Comparison of ENCODE assay signal across 21 mouse cellular contexts in genomic region chr12:111168891-111169290, GRCm38 (mm10). TPM values are rescaled to one million over a fixed set of nuclear protein-coding genes. Genes with fewer than 3 reads are reported as not detected.
DNase-seq lines count a peak whose midpoint lies in the region; ATAC-seq lines count a peak whose summit lies in the region.
"Had no signal": no experiment of that assay in that cellular context is flagged by ENCODE, and none has a peak within 500 bp of the region (broad histone marks: within the 10 kb centered on the region; RNA-seq: fewer than 3 reads in every experiment).

No protein-coding gene starts in this region.

- peak overlapping the region; percentile 20 for H3K4me2 ChIP-seq in neural tube, embryonic 14.5 days (ENCODE audit: low read depth, low read length)
- H3K4me2 ChIP-seq: stomach, embryonic 15.5 days had no signal

- no peak overlapping the region for H3K27ac ChIP-seq in neural tube, embryonic 14.5 days (ENCODE audit: low read depth, low read length)
- H3K27ac ChIP-seq: heart, embryonic 10.5 days; stomach, embryonic 15.5 days had no signal

- intact Hi-C loops in left cerebral cortex, postnatal 4 days (cut with DNase I), result loop anchor here (10.0 kb wide), 1 partner anchor 84 kb away; no protein-coding TSS in a partner anchor

- H3K27me3 ChIP-seq in neural tube, embryonic 14.5 days (ENCODE audit: control insufficient read depth, insufficient read depth, low read length), result no peaks in the 10 kb centered on the region
- H3K27me3 ChIP-seq: stomach, embryonic 15.5 days had no signal

- no peak overlapping the region for H3K9ac ChIP-seq in neural tube, embryonic 14.5 days (replicated peaks; ENCODE audit: low read depth, low read length)
- H3K9ac ChIP-seq: lung, embryonic 14.5 days; stomach, embryonic 15.5 days had no signal

- H3K9me3 ChIP-seq in neural tube, embryonic 14.5 days (ENCODE audit: control insufficient read depth, low read length), result no peaks in the 10 kb centered on the region
- H3K9me3 ChIP-seq: heart, embryonic 10.5 days; stomach, embryonic 15.5 days had no signal

- 74% methylated on average over 4 of the region's 4 CpGs for WGBS in neural tube, embryonic 14.5 days

- H3K36me3 ChIP-seq in neural tube, embryonic 14.5 days (ENCODE audit: control insufficient read depth, insufficient read depth, low read length), result no peaks in the 10 kb centered on the region

- H3K4me1 ChIP-seq in neural tube, embryonic 14.5 days (ENCODE audit: control insufficient read depth, insufficient read depth, low read length), result peaks cover 32% of the 10 kb centered on the region

- DNase-seq in cerebellum, adult 11 months, result peak; percentile 26
- peak; percentile 58 for DNase-seq in left cerebral cortex, postnatal 4 days
- DNase-seq in left cerebral cortex, adult 9 months (ENCODE audit: low spot score in 2 of 2), result no peak
- peak; percentile 39 for DNase-seq in cerebellum, adult 9-11 months
- no peak for DNase-seq in layer of hippocampus, postnatal 14 days (ENCODE audit: low spot score in 2 of 2)
- DNase-seq in gastrocnemius, postnatal 25 days, result no peak
- DNase-seq: embryo, embryonic 11 days; gastrocnemius, postnatal 14 days; liver; lung, embryonic 14.5 days; thymus, postnatal 14 days had no signal

- ATAC-seq in cerebellum, adult (ENCODE audit: insufficient number of reproducible peaks, low FRiP score, low TSS enrichment), result no peak
- ATAC-seq in neural tube, embryonic 14.5 days (ENCODE audit: low read depth), result no peak
- ATAC-seq: intestine, postnatal 0 days had no signal

- no peak overlapping the region for H3K4me3 ChIP-seq in neural tube, embryonic 14.5 days (ENCODE audit: low read depth, low read length)
- H3K4me3 ChIP-seq: heart, embryonic 10.5 days; myocyte; stomach, embryonic 15.5 days had no signal

RNA-seq across cellular contexts. Expression of gene Traf3, which starts 2.7 kb away (rescaled TPM):
- total RNA-seq in left cerebral cortex, postnatal 4 days (2021), result 10 to 100 TPM; 37.0 to 41.8 TPM
- 20.1 and 22.1 TPM in 2 replicates for polyA plus RNA-seq in neural tube, embryonic 14.5 days (2014; fragmentation: Nextera tagmentation; extraction: Ambion mirVana)
- 100 to 1,000 TPM; 124 to 128 TPM for total RNA-seq in layer of hippocampus, postnatal 14 days (2021)
- 10 to 100 TPM; 16.3 to 16.7 TPM for total RNA-seq in gastrocnemius, postnatal 25 days (2021)

RNA-seq across cellular contexts. Expression of gene 4930595D18Rik, which starts 15.4 kb away (rescaled TPM):
- total RNA-seq in left cerebral cortex, postnatal 4 days (2021), result not detected
- not detected in 2 replicates for polyA plus RNA-seq in neural tube, embryonic 14.5 days (2014; fragmentation: Nextera tagmentation; extraction: Ambion mirVana)
- total RNA-seq in layer of hippocampus, postnatal 14 days (2021), result under 1 TPM in 1 of 2 experiments, not detected in 1; 0.41 TPM
- not detected for total RNA-seq in gastrocnemius, postnatal 25 days (2021)
- total RNA-seq: gastrocnemius, postnatal 14 days; heart, postnatal 25 days; layer of hippocampus, adult 2 months; left cerebral cortex, adult 8-10 months had no signal
- polyA plus RNA-seq: heart, embryonic 10.5 days; intestine, postnatal 0 days; lung, embryonic 14.5 days; myocyte; small intestine, adult 2 months; stomach, embryonic 15.5 days had no signal

Comparison
In these comparisons a context has a peak if more than half of its experiments do, and no peak if none do; other contexts are left out.
1. DNase-seq: peak in cerebellum, adult 11 months (single experiment), left cerebral cortex, postnatal 4 days (single experiment) and cerebellum, adult 9-11 months (single experiment); none in left cerebral cortex, adult 9 months (0 of 2), layer of hippocampus, postnatal 14 days (0 of 2) and gastrocnemius, postnatal 25 days (single experiment).